In the genomic region with DNA sequence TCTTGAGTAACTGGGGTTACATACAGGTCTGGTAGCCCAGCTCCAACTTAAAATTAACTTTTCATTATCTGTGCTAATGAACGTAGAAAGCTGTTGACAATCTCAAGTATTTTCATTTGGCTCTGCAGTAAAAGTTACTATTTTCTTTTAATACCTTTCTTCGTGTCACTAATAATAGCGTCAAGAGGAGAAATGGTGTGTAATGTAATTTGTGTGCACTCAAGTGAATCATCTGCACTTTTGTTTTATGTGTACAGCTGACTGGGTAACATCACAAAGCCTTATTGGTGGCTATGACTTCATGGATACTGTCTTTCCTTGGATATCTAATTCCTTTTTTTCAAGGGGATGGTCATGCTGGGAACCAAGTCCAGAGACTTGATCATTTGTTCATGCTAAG, we compare ENCODE assay signal across 25 mouse cellular contexts. TPM values are rescaled to one million over a fixed set of nuclear protein-coding genes. Genes with fewer than 3 reads are reported as not detected.
A peak's percentile ranks its signal among the peaks of the same experiment; 100 is the strongest.
DNase-seq lines count a peak whose midpoint lies in the region; ATAC-seq and TF ChIP-seq lines count a peak whose summit lies in the region.
"Had no signal": no experiment of that assay in that cellular context is flagged by ENCODE, and none has a peak within 500 bp of the region (broad histone marks: within the 10 kb centered on the region; RNA-seq: fewer than 3 reads in every experiment).

No protein-coding gene starts in this region.

- TF ChIP-seq CTCF in testis, adult 2 months (IDR thresholded peaks at IDR 0.05; ENCODE audit: control insufficient read depth, insufficient read depth, insufficient replicate concordance, low read depth, low read length) = no peak

- H3K9me3 ChIP-seq in kidney, embryonic 16.5 days (ENCODE audit: low read length) = no peaks in the 10 kb centered on the region
- H3K9me3 ChIP-seq: G1E had no signal

- no peak for ATAC-seq in kidney, embryonic 16.5 days (ENCODE audit: low FRiP score, low TSS enrichment)
- ATAC-seq: activated CD4-positive, CD25-positive, alpha-beta regulatory T cell, adult 4 months; CD4-positive, CD25-positive, alpha-beta regulatory T cell, adult 4 months; Patski had no signal

- 86% methylated on average over 3 of the region's 3 CpGs for WGBS in kidney, embryonic 16.5 days

- H3K4me2 ChIP-seq in kidney, embryonic 16.5 days (replicated peaks; ENCODE audit: low read depth, low read length) = no peak overlapping the region

- no peaks in the 10 kb centered on the region for H3K36me3 ChIP-seq in testis, adult 2 months (ENCODE audit: control insufficient read depth, insufficient read depth, low read length)
- no peaks in the 10 kb centered on the region for H3K36me3 ChIP-seq in kidney, embryonic 16.5 days (ENCODE audit: insufficient read depth, low read length)

- peaks cover 2% of the 10 kb centered on the region; the same call in 1 of the 2 replicates for H3K4me1 ChIP-seq in testis, adult 2 months (ENCODE audit: control insufficient read depth, insufficient read depth, low read length)
- H3K4me1 ChIP-seq in kidney, embryonic 16.5 days (ENCODE audit: insufficient read depth, low read length) = no peaks in the 10 kb centered on the region

- TF ChIP-seq POLR2A in testis, adult 2 months (IDR thresholded peaks at IDR 0.05; ENCODE audit: control insufficient read depth, low read depth, low read length) = no peak

- DNase-seq in testis, postnatal 10 days (ENCODE audit: low spot score) = no peak
- DNase-seq in Muller cell, postnatal 12 days (ENCODE audit: inconsistent ontology term) = peak; percentile 64
- peak; percentile 57 for DNase-seq in retina, embryonic 14.5 days (ENCODE audit: low spot score)
- peak; percentile 36 for DNase-seq in retina, postnatal 1 day
- DNase-seq in right cerebral cortex, adult 2 months (ENCODE audit: low spot score in 2 of 2) = no peak
- DNase-seq in liver = no peak
- DNase-seq: adrenal gland, adult 2 months; adrenal gland, adult 8-10 months; adrenal gland, postnatal 10 days; adrenal gland, postnatal 14 days; adrenal gland, postnatal 25 days; adrenal gland, postnatal 36 days; B cell, adult 2 months; cerebellum, adult 11 months; cerebellum, adult 11-12 months; cerebellum, adult 18-20 months had no signal

- peak overlapping the region; percentile 1; the same call in 1 of the 2 replicates for H3K27ac ChIP-seq in testis, adult 2 months (ENCODE audit: control insufficient read depth, insufficient read depth, low read depth, low read length)
- no peak overlapping the region for H3K27ac ChIP-seq in kidney, embryonic 16.5 days (ENCODE audit: low read length)

- no peak overlapping the region for H3K9ac ChIP-seq in kidney, embryonic 16.5 days (replicated peaks; ENCODE audit: low read length)

- H3K4me3 ChIP-seq in testis, adult 2 months (ENCODE audit: control insufficient read depth, low read depth, low read length) = peak overlapping the region; percentile 90; the same call in 1 of the 2 replicates
- H3K4me3 ChIP-seq in kidney, embryonic 16.5 days (ENCODE audit: low read length) = no peak overlapping the region

- H3K27me3 ChIP-seq in testis, adult 2 months (ENCODE audit: control insufficient read depth, insufficient read depth, low read length) = no peaks in the 10 kb centered on the region
- H3K27me3 ChIP-seq in kidney, embryonic 16.5 days (ENCODE audit: insufficient read depth, low read length) = no peaks in the 10 kb centered on the region
- H3K27me3 ChIP-seq: CH12.LX, Patski had no signal

RNA-seq across cellular contexts. Expression of a gene that starts 1.1 kb away (rescaled TPM):
- 36.0 and 52.2 TPM in 2 replicates for polyA plus RNA-seq in testis, adult 2 months (2012; rRNA removed)
- not detected in 2 replicates for polyA plus RNA-seq in kidney, embryonic 16.5 days (2015; fragmentation: Nextera tagmentation; extraction: Ambion mirVana)
- polyA plus RNA-seq: activated CD4-positive, CD25-positive, alpha-beta regulatory T cell, adult 4 months; adrenal gland, adult 2 months; brain, embryonic 14.5 days; C2C12; CD4-positive, CD25-positive, alpha-beta regulatory T cell, adult 4 months; G1E; Patski had no signal

Comparison
In these comparisons a context has a peak if more than half of its experiments do, and no peak if none do; other contexts are left out.
1. DNase-seq: peak in Muller cell, postnatal 12 days (single experiment), retina, embryonic 14.5 days (single experiment) and retina, postnatal 1 day (single experiment); none in testis, postnatal 10 days (single experiment), right cerebral cortex, adult 2 months (0 of 2) and liver (single experiment).
2. RNA of a gene that starts 1.1 kb away (polyA plus RNA-seq): 36.0 to 52.2 TPM in testis, adult 2 months; not detected in kidney, embryonic 16.5 days; every median in the first group is over 10 times any median in the second.